ENCODE assay signal across 8 mouse cellular contexts in genomic region chr16:87067523-87067922, GRCm38 (mm10).
"Had no signal": no experiment of that assay in that cellular context is flagged by ENCODE, and none has a peak within 500 bp of the region (broad histone marks: within the 10 kb centered on the region; RNA-seq: fewer than 3 reads in every experiment).

No protein-coding gene starts in this region.

- H3K27me3 ChIP-seq: liver, embryonic 13.5 days had no signal

- H3K9me3 ChIP-seq: liver, embryonic 13.5 days had no signal

- H3K36me3 ChIP-seq: liver, embryonic 13.5 days had no signal

- DNase-seq: liver, embryonic 13.5 days; lung, adult 2 months; lung, postnatal 14 days; lung, postnatal 4 days; midbrain, embryonic 14.5 days; thymus, adult 18-20 months; thymus, postnatal 36 days had no signal

- H3K9ac ChIP-seq: liver, embryonic 13.5 days had no signal

- H3K27ac ChIP-seq: liver, embryonic 13.5 days had no signal

- H3K4me1 ChIP-seq: liver, embryonic 13.5 days had no signal

- H3K4me3 ChIP-seq: liver, embryonic 13.5 days had no signal

- H3K4me2 ChIP-seq: liver, embryonic 13.5 days; midbrain, embryonic 11.5 days had no signal
